Mouse (Mus musculus): ENCODE results near the gene Tube1.
"Not testable (repeated sequence)": the region's sequence is repeated elsewhere in the genome, so short reads cannot be mapped to it uniquely, and the experiment has no call there.

Gene Tube1

DNA sequence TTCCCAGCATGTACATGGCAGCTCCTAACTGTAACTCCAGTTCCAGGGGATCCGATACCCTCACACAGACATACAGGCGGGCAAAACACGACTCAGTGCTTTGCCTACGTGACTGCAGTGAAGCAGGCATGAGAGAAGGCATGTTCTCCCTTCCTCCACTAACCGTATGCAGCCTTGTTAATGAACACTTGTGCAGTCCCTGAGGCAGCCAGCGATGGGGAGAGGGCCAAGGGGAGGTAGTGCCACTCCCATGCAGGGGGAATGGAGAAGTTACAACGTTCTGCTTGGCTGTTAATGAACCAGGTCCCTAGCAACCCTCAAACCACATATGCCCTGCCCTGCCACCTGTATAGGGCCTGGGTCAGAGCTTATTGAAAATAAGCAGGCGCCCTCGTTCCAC is 35.9 kb downstream of the Tube1 start:
- DNase-seq (ENCODE audit: low spot score): no peak

GRCm38 (mm10) chr10:39170181-39170580 is 36.4 kb downstream of the Tube1 start:
- DNase-seq (ENCODE audit: low spot score): peak; percentile 65

DNA sequence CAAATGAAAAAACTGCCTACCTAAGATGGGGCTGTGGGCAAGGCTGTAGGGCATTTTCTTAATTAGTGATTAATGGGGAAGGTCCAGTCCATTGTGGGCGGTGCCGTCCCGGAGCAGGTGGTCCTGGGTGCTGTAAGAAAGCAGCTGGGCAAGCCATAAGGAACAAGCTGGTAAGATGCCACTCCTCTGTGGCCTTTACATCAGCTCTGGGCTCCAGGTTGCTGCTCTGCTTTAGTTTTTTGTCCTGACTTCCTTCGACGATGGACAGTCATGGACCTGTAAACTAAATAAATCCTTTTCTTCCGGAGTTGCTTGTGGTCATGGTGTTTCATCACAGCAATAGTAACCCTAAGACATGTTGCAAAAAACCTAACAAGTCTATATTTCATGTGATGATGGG is 36.9 kb downstream of the Tube1 start:
- DNase-seq (ENCODE audit: low spot score): no peak

GRCm38 (mm10) chr10:39171134-39171533 is 37.4 kb downstream of the Tube1 start:
- peak; percentile 92 for DNase-seq (ENCODE audit: low spot score)

GRCm38 (mm10) chr10:39171603-39172539 is 38.1 kb downstream of the Tube1 start:
- peak; percentile 75 for DNase-seq (ENCODE audit: low spot score)

DNA sequence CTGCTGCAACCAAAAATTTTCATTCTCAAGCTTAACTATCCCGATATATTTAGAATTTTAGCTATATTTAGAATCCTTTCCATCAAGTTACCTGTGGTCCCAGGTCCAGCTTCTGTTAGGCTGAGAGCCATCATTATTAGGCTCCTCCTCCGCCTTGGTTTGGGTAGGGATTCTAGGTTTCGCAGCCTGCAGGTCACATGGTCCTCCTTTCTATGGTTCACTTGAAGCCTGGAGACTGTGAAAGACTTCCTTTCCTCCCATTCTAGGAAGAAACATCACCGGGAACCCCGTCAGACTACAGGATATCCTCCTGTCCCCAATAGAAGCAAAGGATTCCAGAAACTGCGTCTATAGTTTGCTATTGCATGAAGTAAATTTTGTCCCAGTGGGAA is 38.8 kb downstream of the Tube1 start:
- DNase-seq (ENCODE audit: low spot score): no peak

DNA sequence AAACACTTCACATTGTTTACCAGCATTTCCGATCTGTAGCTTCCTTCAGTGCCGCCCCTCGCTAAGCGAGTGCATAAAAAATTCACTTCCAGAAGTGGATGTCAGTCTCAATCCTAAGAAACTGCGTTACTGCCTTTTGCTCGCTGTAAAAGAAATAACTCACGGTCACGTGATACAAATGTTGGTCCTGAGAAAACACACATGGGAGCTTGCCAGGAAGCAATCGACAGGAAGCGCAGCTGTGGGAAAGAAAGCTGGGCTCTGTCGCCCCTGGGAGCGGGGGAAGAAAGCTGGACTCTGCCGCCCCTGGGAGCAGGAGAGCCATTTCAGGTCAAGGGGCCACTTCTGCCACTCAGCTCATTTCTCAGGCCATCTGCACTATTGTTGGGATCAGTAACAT is 39.3 kb downstream of the Tube1 start:
- DNase-seq (ENCODE audit: low spot score): peak; percentile 11

GRCm38 (mm10) chr10:39176981-39177380 is 43.2 kb downstream of the Tube1 start:
- DNase-seq (ENCODE audit: low spot score): no peak

DNA sequence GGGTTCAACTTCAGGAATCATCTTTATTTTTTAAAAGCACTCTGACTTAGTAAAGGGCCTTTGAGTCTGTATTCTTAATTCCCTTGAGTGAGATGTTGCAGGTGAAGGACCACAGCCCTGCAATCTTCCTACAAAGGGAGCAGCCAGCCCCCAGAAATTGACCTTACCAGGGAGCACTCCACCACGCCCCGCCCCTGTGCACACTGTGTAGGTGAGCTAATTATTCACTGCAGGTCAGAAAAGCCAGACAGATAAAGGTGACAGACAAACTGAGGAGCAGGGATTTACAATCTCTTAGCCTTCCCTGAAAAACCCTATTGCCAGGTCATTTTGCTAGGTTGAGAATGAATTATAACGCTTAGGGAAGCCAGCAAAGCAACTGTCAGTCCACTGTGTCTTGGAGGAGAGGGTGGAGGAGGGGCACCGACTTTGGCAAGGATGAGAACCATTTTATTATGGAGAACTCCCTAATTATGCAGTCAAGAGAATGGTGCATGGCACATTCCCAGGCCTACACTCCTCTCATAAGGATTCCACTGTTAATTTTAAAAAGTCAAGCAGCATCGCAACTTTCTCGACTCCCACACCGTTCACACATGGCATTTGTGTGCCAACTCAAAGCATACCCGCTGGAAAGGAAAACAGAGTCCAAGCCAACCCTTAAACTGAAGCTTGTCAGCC is 51.2 kb downstream of the Tube1 start:
- DNase-seq (ENCODE audit: low spot score): no peak

DNA sequence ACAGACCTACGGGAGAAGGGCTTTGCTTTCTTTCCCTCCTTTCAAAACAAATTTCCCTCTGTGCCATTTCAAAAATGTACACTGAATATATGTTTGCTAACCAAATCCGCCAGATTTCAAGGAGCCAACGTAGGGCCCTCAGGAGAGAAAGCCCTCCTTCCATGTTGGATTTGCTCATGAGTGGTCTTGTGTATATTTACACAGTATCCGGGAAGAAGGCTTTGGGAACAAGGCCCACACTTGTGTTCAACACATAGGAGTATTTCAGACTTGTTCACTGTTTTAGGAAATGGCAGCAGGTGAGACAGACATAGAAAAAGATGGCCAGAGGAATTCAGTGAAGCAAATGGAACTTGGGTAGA is 51.8 kb downstream of the Tube1 start:
- no peak for DNase-seq (ENCODE audit: low spot score)

DNA sequence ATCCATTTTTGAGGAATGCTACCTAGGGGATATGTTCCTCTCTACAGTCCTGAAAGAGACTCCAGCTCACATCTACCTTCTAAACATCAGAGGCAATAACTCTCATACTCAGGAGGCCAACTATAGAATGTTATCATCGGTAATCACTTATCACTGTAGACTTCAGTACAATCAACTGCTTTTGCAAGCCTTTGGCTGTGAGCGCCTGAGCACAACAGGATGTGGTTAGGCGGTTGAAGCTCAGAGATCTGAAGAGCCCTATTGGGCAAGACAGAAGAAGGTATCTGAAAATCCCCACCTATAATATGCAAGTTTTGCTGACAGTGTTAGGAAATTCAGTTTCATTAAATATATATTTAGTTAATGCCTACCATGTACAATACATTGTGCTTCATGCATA is 58.9 kb downstream of the Tube1 start:
- no peak for DNase-seq (ENCODE audit: low spot score)

GRCm38 (mm10) chr10:39198216-39198615 is 64.4 kb downstream of the Tube1 start:
- DNase-seq (ENCODE audit: low spot score): not testable (repeated sequence)
